Mouse (Mus musculus) spleen, adult 2 months (tissue): ENCODE measurements around the gene Doc2b. TPM values are rescaled to one million over a fixed set of nuclear protein-coding genes. Genes with fewer than 3 reads are reported as not detected.
A peak's percentile ranks its signal among the peaks of the same experiment; 100 is the strongest.

Experiments used
- DNase-seq, 2 experiments: peaks; one replicate each; pipeline versions ENCODE4 v3.0.0 to v3.0.0-alpha.2; 2012 to 2021; ENCODE audit warnings: low spot score in 2 of 2, low read depth in 1 of 2
- H3K27ac ChIP-seq: fragments of 200-500 bp; 2 replicates; pipeline ENCODE4 v1.5.1; 2012; ENCODE audit warnings: low read length, inconsistent platforms; ENCODE audit not compliant: insufficient read depth
- H3K27me3 ChIP-seq: fragments of 200-500 bp; 2 replicates; pipeline ENCODE4 v1.6.1; 2012; ENCODE audit warnings: mild to moderate bottlenecking, moderate library complexity, low read length, inconsistent platforms; ENCODE audit not compliant: control insufficient read depth, insufficient read depth
- H3K36me3 ChIP-seq: fragments of 200-500 bp; 2 replicates; pipeline ENCODE4 v1.6.1; 2012; ENCODE audit warnings: mild to moderate bottlenecking, low read length, inconsistent platforms; ENCODE audit not compliant: control insufficient read depth, insufficient read depth
- H3K4me1 ChIP-seq: fragments of 200-500 bp; 2 replicates; pipeline ENCODE4 v1.6.1; 2011; ENCODE audit warnings: inconsistent platforms; ENCODE audit not compliant: control insufficient read depth, insufficient read depth, insufficient read length
- H3K4me3 ChIP-seq: fragments of 200-500 bp; 2 replicates; pipeline ENCODE4 v1.5.1; 2011; ENCODE audit warnings: mild to moderate bottlenecking, inconsistent platforms; ENCODE audit not compliant: insufficient read depth, insufficient read length; ENCODE audit errors: extremely low read depth
- CTCF ChIP-seq: fragments of 200-500 bp; IDR thresholded peaks from 2 replicates; pipeline ENCODE4 v1.5.1; 2011; ENCODE audit warnings: mild to moderate bottlenecking, inconsistent platforms; ENCODE audit not compliant: insufficient read depth, insufficient read length, insufficient replicate concordance; ENCODE audit errors: extremely low read depth
- POLR2A ChIP-seq: fragments of 200-500 bp; IDR thresholded peaks from 2 replicates; pipeline ENCODE4 v1.6.1; 2011; ENCODE audit warnings: low read depth, low read length, inconsistent platforms
- WGBS: fragments of 180-500 bp; shearing (Covaris S2); methylation state at CpG from one replicate; pipeline ENCODE4 v1.1.7; 2018; 5-methylcytosine and 5-hydroxymethylcytosine counted together
- polyA plus RNA-seq: library from polyadenylated mRNA; depleted of rRNA; stranded (reverse); fragments of >200 nt; gene quantifications from 2 replicates; pipeline ENCODE4 v1.2.3, GENCODE M21; 2012

The Doc2b gene
- polyA plus RNA-seq, 1 experiment = 0.05 TPM

DNA sequence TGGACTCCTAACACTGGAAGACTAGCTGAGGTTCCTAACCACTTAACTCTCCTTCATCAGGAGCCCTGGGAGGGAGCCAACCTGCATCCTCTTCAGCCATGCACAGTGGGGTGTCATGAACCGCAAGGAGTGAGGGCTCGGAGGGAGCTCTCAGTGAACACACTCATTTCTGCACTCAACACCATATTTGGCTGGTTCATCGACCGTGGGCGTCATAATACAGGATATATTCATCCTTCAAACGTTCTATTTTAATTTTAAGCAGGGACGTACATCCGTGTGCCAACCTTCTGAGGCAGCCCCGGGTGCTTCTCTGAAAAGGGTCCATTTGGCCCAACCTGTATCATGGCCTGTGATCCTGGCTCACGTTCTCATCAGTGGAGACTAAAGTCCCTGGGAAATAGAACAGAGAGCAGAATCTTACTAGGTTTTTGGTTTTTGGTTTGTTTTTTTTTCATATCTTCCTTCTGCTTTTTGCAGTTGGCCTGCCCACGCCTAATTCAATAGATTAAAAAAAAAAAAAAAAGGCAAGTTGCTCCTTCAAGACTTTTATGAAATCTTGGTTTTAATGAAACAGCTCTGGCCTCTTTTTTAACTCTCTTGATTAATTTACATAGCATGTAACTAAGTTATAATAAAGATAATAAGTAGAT, 39.9 kb upstream of the Doc2b start:
- Histone ChIP-seq H3K4me3 (no peak overlapping the region), H3K27me3 (no peaks in the 10 kb centered on the region), H3K4me1 (peaks cover 5% of the 10 kb centered on the region; the same call in 1 of the 2 replicates), H3K27ac (peak overlapping the region; percentile 45; the same call in 1 of the 2 replicates), H3K36me3 (no peaks in the 10 kb centered on the region)
- TF ChIP-seq POLR2A = no peak
- TF ChIP-seq CTCF = no peak
- WGBS = 15% methylated on average over 11 of the region's 11 CpGs
- DNase-seq = peak; percentile 5 to 35

DNA sequence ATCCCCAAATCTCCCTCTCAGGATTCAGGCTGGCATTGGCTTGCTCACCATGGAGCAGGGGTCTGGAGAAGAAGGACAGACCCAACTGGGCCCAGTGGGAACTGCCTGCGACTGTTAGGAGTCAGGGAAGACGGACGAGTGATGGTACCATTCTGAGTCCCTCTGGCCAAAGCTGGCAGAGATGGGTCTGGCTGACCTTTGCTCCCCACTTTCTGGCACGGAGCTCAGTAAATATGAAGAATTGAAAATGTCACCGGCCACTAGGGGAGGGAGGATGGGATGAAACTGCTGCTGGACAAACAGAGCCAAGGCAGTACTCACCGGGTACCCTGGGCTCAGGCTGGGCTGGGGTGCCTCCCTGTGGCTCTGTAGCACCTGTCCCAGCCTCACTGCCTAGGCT, 37.2 kb upstream of the Doc2b start:
- Histone ChIP-seq H3K4me3 (no peak overlapping the region), H3K27me3 (no peaks in the 10 kb centered on the region), H3K4me1 (peaks cover 5% of the 10 kb centered on the region; the same call in 1 of the 2 replicates), H3K36me3 (no peaks in the 10 kb centered on the region), H3K27ac (no peak overlapping the region)
- 95% methylated on average over 6 of the region's 6 CpGs for WGBS
- no peak for DNase-seq
- TF ChIP-seq CTCF (no peak), POLR2A (no peak)

DNA sequence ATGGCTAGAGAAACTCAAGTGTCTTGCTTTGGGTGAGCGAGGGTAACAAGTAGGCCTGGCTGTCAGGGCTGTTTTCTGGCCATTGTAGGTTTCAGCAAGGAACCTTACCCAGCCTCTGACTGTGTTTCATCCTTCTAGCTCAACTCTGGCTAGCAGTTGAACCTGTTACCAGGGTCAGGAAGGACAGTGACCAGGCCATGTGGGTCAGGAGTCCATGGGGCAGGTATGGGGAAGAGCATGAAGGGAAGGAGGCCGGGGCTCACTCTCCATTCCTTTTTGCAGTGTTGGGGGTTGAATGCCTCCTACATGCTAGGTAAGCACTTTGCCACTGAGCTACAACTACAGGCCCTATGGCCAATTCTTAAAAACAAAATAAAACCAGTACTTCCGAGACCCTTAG, 34.5 kb upstream of the Doc2b start:
- peaks cover 2% of the 10 kb centered on the region; the same call in 1 of the 2 replicates for H3K4me1 ChIP-seq
- no peaks in the 10 kb centered on the region for H3K36me3 ChIP-seq
- H3K4me3 ChIP-seq = no peak overlapping the region
- H3K27me3 ChIP-seq = no peaks in the 10 kb centered on the region
- WGBS = 93% methylated on average over 3 of the region's 3 CpGs
- no peak overlapping the region for H3K27ac ChIP-seq
- TF ChIP-seq CTCF = no peak
- TF ChIP-seq POLR2A = no peak
- DNase-seq = no peak

DNA sequence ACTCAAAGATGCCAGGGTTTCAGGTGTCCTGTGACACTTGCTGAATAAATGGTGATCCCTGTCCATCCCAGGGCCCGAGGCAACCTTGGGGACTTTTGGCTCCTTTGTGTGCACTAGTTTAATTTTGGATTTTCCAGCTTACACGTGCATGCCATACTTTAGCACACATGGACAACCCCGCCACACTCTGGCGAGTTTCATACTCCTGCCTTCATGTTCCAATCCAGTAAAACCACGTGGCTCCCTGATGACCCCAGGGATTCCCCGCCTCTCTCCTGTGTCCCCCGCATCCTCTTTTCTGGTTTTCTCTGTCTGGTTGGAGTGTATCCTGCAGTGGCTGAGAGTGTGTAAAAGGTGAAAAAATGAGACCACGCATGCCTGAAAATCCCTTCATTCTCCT, 31.6 kb upstream of the Doc2b start:
- H3K27me3 ChIP-seq = no peaks in the 10 kb centered on the region
- H3K4me1 ChIP-seq = peaks cover 1% of the 10 kb centered on the region; the same call in 1 of the 2 replicates
- TF ChIP-seq POLR2A (no peak), CTCF (no peak)
- no peak overlapping the region for H3K4me3 ChIP-seq
- no peak for DNase-seq
- no peaks in the 10 kb centered on the region for H3K36me3 ChIP-seq
- 38% methylated on average over 8 of the region's 8 CpGs for WGBS
- no peak overlapping the region for H3K27ac ChIP-seq

DNA sequence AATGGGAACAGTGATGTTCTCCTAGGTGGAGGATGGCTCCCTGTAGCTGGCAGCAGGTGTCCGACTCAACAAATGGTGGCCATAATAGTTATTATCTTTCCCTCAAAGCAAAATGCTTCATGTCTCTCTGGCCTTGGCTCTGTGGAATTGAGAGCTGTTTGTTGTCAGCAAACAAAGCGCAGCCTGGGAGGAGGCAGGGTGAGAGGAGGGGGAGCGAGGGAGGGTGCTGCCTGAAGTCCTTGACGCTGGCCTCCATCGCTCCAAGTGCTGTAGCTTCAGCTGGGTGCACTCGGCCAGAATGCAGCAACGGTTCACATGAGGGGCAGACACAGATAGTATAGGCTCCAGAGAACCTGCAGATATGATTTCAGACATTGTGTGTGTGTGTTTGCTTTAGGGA, 27.7 kb upstream of the Doc2b start:
- no peak overlapping the region for H3K27ac ChIP-seq
- no peak for DNase-seq
- 88% methylated on average over 7 of the region's 7 CpGs for WGBS
- no peak overlapping the region for H3K4me3 ChIP-seq
- H3K36me3 ChIP-seq = no peaks in the 10 kb centered on the region
- TF ChIP-seq CTCF (no peak), POLR2A (no peak)
- peaks cover 1% of the 10 kb centered on the region; the same call in 1 of the 2 replicates for H3K4me1 ChIP-seq
- H3K27me3 ChIP-seq = no peaks in the 10 kb centered on the region

DNA sequence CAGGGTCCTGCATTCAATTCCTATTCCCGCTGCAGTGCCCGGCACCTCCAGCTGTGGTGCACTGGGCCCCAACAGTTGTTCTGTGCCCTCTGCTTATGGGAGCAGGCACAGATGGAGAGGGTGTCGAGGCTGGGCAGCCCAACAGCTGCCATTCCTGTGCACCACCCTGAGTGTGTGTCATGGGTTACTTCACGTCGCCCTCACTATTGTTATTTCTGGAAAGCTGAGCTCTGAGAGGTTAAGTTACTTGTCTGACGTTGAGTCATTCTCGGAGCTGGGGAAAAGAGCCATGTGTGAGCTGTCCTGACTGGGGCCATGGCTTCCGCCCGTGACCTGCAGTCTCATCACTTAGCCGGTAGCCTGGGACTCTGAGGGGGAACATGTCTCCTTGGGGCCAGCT, 17.2 kb upstream of the Doc2b start:
- H3K36me3 ChIP-seq = no peaks in the 10 kb centered on the region
- no peaks in the 10 kb centered on the region for H3K27me3 ChIP-seq
- no peak overlapping the region for H3K27ac ChIP-seq
- WGBS = 80% methylated on average over 10 of the region's 10 CpGs
- TF ChIP-seq POLR2A (no peak), CTCF (no peak)
- DNase-seq = no peak
- no peak overlapping the region for H3K4me3 ChIP-seq
- no peaks in the 10 kb centered on the region for H3K4me1 ChIP-seq

DNA sequence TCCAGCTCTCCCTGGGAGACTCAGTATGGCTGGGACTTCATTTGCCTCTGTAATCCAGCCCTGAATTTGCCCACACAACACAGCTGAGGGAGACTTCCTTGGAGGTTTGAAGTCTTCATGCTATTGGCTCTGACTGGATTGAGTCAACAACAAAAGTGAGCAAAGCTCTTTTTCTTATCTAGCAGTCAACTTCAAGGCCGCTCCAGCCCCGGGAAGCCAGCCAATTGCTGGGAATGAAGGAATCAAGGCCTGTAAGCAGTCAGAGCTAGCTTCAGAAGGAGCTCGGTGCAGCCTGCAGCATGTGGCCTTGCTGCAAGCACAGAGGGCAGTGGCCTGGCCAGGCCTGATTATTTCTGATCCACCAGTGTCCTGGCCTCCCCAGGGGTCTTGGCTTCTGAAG, 16.1 kb upstream of the Doc2b start:
- no peaks in the 10 kb centered on the region for H3K4me1 ChIP-seq
- no peak for DNase-seq
- no peaks in the 10 kb centered on the region for H3K36me3 ChIP-seq
- TF ChIP-seq POLR2A (no peak), CTCF (no peak)
- 87% methylated on average over 3 of the region's 3 CpGs for WGBS
- H3K4me3 ChIP-seq = no peak overlapping the region
- H3K27ac ChIP-seq = no peak overlapping the region; the same call in 1 of the 2 replicates
- H3K27me3 ChIP-seq = no peaks in the 10 kb centered on the region
